ENCODE assay signal across 13 mouse cellular contexts in genomic region chr8:25329791-25330190, GRCm38 (mm10).
DNase-seq lines count a peak whose midpoint lies in the region; ATAC-seq and TF ChIP-seq lines count a peak whose summit lies in the region.
"Had no signal": no experiment of that assay in that cellular context is flagged by ENCODE, and none has a peak within 500 bp of the region (broad histone marks: within the 10 kb centered on the region; RNA-seq: fewer than 3 reads in every experiment).

No protein-coding gene starts in this region.

- H3K9me3 ChIP-seq in kidney, embryonic 14.5 days (ENCODE audit: control insufficient read depth, low read length) = no peaks in the 10 kb centered on the region
- no peaks in the 10 kb centered on the region for H3K9me3 ChIP-seq in embryonic facial prominence, embryonic 15.5 days (replicated peaks)
- no peaks in the 10 kb centered on the region for H3K9me3 ChIP-seq in lung, postnatal 0 days (ENCODE audit: low read length)
- H3K9me3 ChIP-seq in intestine, embryonic 15.5 days = no peaks in the 10 kb centered on the region
- H3K9me3 ChIP-seq in intestine, postnatal 0 days (ENCODE audit: control insufficient read depth) = no peaks in the 10 kb centered on the region
- H3K9me3 ChIP-seq: hindbrain, embryonic 15.5 days; midbrain, embryonic 13.5 days had no signal

- TF ChIP-seq EP300 in lung, postnatal 0 days (IDR thresholded peaks at IDR 0.05) = no peak

- no peak overlapping the region for H3K4me3 ChIP-seq in kidney, adult 2 months (ENCODE audit: insufficient read depth, low read depth, low read length)
- no peak overlapping the region for H3K4me3 ChIP-seq in kidney, embryonic 14.5 days (ENCODE audit: low read length)
- H3K4me3 ChIP-seq in embryonic facial prominence, embryonic 15.5 days (replicated peaks) = no peak overlapping the region
- no peak overlapping the region for H3K4me3 ChIP-seq in lung, postnatal 0 days (ENCODE audit: low read depth, low read length)
- H3K4me3 ChIP-seq in intestine, embryonic 15.5 days (replicated peaks) = no peak overlapping the region
- no peak overlapping the region for H3K4me3 ChIP-seq in intestine, postnatal 0 days (ENCODE audit: low read depth, low read length)
- H3K4me3 ChIP-seq: hindbrain, embryonic 15.5 days; midbrain, embryonic 13.5 days had no signal

- no peak overlapping the region for H3K27ac ChIP-seq in kidney, adult 2 months (ENCODE audit: insufficient read depth, low read depth, low read length)
- H3K27ac ChIP-seq in kidney, embryonic 14.5 days (ENCODE audit: low read depth, low read length) = no peak overlapping the region; the same call in 1 of the 2 replicates
- peak overlapping the region; percentile 66 for H3K27ac ChIP-seq in embryonic facial prominence, embryonic 15.5 days (replicated peaks)
- no peak overlapping the region for H3K27ac ChIP-seq in lung, postnatal 0 days (ENCODE audit: low read length)
- no peak overlapping the region for H3K27ac ChIP-seq in intestine, embryonic 15.5 days
- no peak overlapping the region for H3K27ac ChIP-seq in intestine, postnatal 0 days (ENCODE audit: low read depth, low read length)
- H3K27ac ChIP-seq: hindbrain, embryonic 15.5 days; midbrain, embryonic 13.5 days; stomach, postnatal 0 days had no signal

- H3K4me1 ChIP-seq in kidney, adult 2 months (ENCODE audit: control insufficient read depth, insufficient read depth, low read length) = no peaks in the 10 kb centered on the region
- peaks cover 24% of the 10 kb centered on the region for H3K4me1 ChIP-seq in kidney, embryonic 14.5 days (ENCODE audit: control insufficient read depth, insufficient read depth, low read length)
- peaks cover 41% of the 10 kb centered on the region for H3K4me1 ChIP-seq in embryonic facial prominence, embryonic 15.5 days
- H3K4me1 ChIP-seq in lung, postnatal 0 days (ENCODE audit: insufficient read depth, low read depth, low read length) = no peaks in the 10 kb centered on the region
- H3K4me1 ChIP-seq in intestine, embryonic 15.5 days (replicated peaks) = 0 out of 2 replicates have a peak, but pooled peaks cover 8% of the 10 kb centered on the region
- no peaks in the 10 kb centered on the region for H3K4me1 ChIP-seq in intestine, postnatal 0 days (replicated peaks; ENCODE audit: control insufficient read depth, insufficient read depth, low read length)
- H3K4me1 ChIP-seq: midbrain, embryonic 13.5 days had no signal

- no peak overlapping the region for H3K4me2 ChIP-seq in kidney, embryonic 14.5 days (replicated peaks; ENCODE audit: low read depth, low read length)
- no peak overlapping the region for H3K4me2 ChIP-seq in embryonic facial prominence, embryonic 15.5 days (replicated peaks)
- no peak overlapping the region for H3K4me2 ChIP-seq in lung, postnatal 0 days (replicated peaks; ENCODE audit: low read depth, low read length)
- H3K4me2 ChIP-seq in intestine, embryonic 15.5 days (replicated peaks) = no peak overlapping the region
- H3K4me2 ChIP-seq in intestine, postnatal 0 days (replicated peaks; ENCODE audit: low read depth) = no peak overlapping the region
- H3K4me2 ChIP-seq: hindbrain, embryonic 15.5 days; midbrain, embryonic 13.5 days had no signal

- 48% methylated on average over 1 of the region's 1 CpGs for WGBS in kidney, adult 2 months
- 29% methylated on average over 1 of the region's 1 CpGs for WGBS in kidney, embryonic 14.5 days
- WGBS in embryonic facial prominence, embryonic 15.5 days = 29% methylated on average over 1 of the region's 1 CpGs
- WGBS in lung, postnatal 0 days = 46% methylated on average over 1 of the region's 1 CpGs
- 42% methylated on average over 1 of the region's 1 CpGs for WGBS in intestine, embryonic 15.5 days
- 59% methylated on average over 1 of the region's 1 CpGs for WGBS in intestine, postnatal 0 days

- no peaks in the 10 kb centered on the region for H3K27me3 ChIP-seq in kidney, adult 2 months (replicated peaks; ENCODE audit: control insufficient read depth, insufficient read depth, low read length)
- H3K27me3 ChIP-seq in kidney, embryonic 14.5 days (ENCODE audit: control insufficient read depth, insufficient read depth, low read length) = no peaks in the 10 kb centered on the region
- H3K27me3 ChIP-seq in embryonic facial prominence, embryonic 15.5 days = no peaks in the 10 kb centered on the region
- no peaks in the 10 kb centered on the region for H3K27me3 ChIP-seq in lung, postnatal 0 days (replicated peaks; ENCODE audit: insufficient read depth, low read length)
- H3K27me3 ChIP-seq in intestine, embryonic 15.5 days (replicated peaks) = no peaks in the 10 kb centered on the region
- H3K27me3 ChIP-seq in intestine, postnatal 0 days (replicated peaks; ENCODE audit: control insufficient read depth, insufficient read depth, low read length) = no peaks in the 10 kb centered on the region
- H3K27me3 ChIP-seq: hindbrain, embryonic 15.5 days had no signal

- H3K9ac ChIP-seq in kidney, embryonic 14.5 days (ENCODE audit: low read depth, low read length) = no peak overlapping the region
- H3K9ac ChIP-seq in embryonic facial prominence, embryonic 15.5 days = no peak overlapping the region
- H3K9ac ChIP-seq in lung, postnatal 0 days (replicated peaks; ENCODE audit: low read depth) = no peak overlapping the region
- no peak overlapping the region for H3K9ac ChIP-seq in intestine, embryonic 15.5 days
- no peak overlapping the region for H3K9ac ChIP-seq in intestine, postnatal 0 days (ENCODE audit: low read depth, low read length)
- H3K9ac ChIP-seq: hindbrain, embryonic 15.5 days; midbrain, embryonic 13.5 days had no signal

- DNase-seq in kidney, adult 2 months = peak; percentile 59
- peak; percentile 43 for DNase-seq in NIH3T3 (ENCODE audit: low read depth)
- peak; percentile 39 for DNase-seq in lung, postnatal 0 days (ENCODE audit: low spot score)
- DNase-seq: adrenal gland, postnatal 10 days; cerebellum, postnatal 36 days had no signal

- TF ChIP-seq POLR2A in kidney, adult 2 months (IDR thresholded peaks at IDR 0.05; ENCODE audit: low read depth, low read length) = no peak

- H3K36me3 ChIP-seq in kidney, adult 2 months (ENCODE audit: control insufficient read depth, insufficient read depth, low read length) = no peaks in the 10 kb centered on the region
- H3K36me3 ChIP-seq in kidney, embryonic 14.5 days (ENCODE audit: control insufficient read depth, insufficient read depth, low read length) = no peaks in the 10 kb centered on the region
- H3K36me3 ChIP-seq in embryonic facial prominence, embryonic 15.5 days = no peaks in the 10 kb centered on the region
- no peaks in the 10 kb centered on the region for H3K36me3 ChIP-seq in lung, postnatal 0 days (ENCODE audit: insufficient read depth, low read length)
- H3K36me3 ChIP-seq in intestine, embryonic 15.5 days = no peaks in the 10 kb centered on the region
- H3K36me3 ChIP-seq in intestine, postnatal 0 days (ENCODE audit: control insufficient read depth, insufficient read depth) = no peaks in the 10 kb centered on the region
- H3K36me3 ChIP-seq: hindbrain, embryonic 15.5 days; midbrain, embryonic 13.5 days had no signal

- ATAC-seq in kidney, embryonic 14.5 days (ENCODE audit: low FRiP score, low TSS enrichment) = no peak
- peak; percentile 54; the same call in 1 of the 2 replicates for ATAC-seq in embryonic facial prominence, embryonic 15.5 days (ENCODE audit: insufficient number of reproducible peaks, low FRiP score, low TSS enrichment, low read depth)
- ATAC-seq in lung, postnatal 0 days = peak; percentile 19; the same call in 1 of the 2 replicates
- ATAC-seq in intestine, embryonic 15.5 days = no peak
- no peak for ATAC-seq in intestine, postnatal 0 days
- ATAC-seq: forebrain, embryonic 16.5 days; midbrain, embryonic 13.5 days had no signal

- no peak for TF ChIP-seq CTCF in kidney, adult 2 months (conservative IDR thresholded peaks at IDR 0.05; ENCODE audit: insufficient read depth, insufficient read length, low read depth, low read length)
- no peak for TF ChIP-seq CTCF in lung, postnatal 0 days (IDR thresholded peaks at IDR 0.05)
- TF ChIP-seq CTCF in intestine, postnatal 0 days (IDR thresholded peaks at IDR 0.05; ENCODE audit: low read depth) = no peak

Comparison
In these comparisons a context has a peak if more than half of its experiments do, and no peak if none do; other contexts are left out.
1. ATAC-seq: peak in embryonic facial prominence, embryonic 15.5 days (single experiment) and lung, postnatal 0 days (single experiment); none in kidney, embryonic 14.5 days (single experiment), intestine, embryonic 15.5 days (single experiment) and intestine, postnatal 0 days (single experiment).
2. Peak in every context shown above with its lines, with median percentiles within 50 percentile points of each other: DNase-seq.